Mouse (Mus musculus) layer of hippocampus, adult 9-10 months (tissue): ENCODE data around the gene Hoxd4.

Experiments
- DNase-seq: peaks from one replicate; pipeline ENCODE4 v3.0.0; 2022; ENCODE audit warnings: low spot score

Gene Hoxd4

GRCm38 (mm10) chr2:74746298-74746921, 34.7 kb downstream of the Hoxd4 start:
- no peak for DNase-seq

GRCm38 (mm10) chr2:74747006-74747405, 35.3 kb downstream of the Hoxd4 start:
- no peak for DNase-seq

GRCm38 (mm10) chr2:74747661-74748141, 36.0 kb downstream of the Hoxd4 start:
- no peak for DNase-seq

- no peak for DNase-seq
Observed at GRCm38 (mm10) chr2:74748436-74748995, 36.8 kb downstream of the Hoxd4 start.

DNA sequence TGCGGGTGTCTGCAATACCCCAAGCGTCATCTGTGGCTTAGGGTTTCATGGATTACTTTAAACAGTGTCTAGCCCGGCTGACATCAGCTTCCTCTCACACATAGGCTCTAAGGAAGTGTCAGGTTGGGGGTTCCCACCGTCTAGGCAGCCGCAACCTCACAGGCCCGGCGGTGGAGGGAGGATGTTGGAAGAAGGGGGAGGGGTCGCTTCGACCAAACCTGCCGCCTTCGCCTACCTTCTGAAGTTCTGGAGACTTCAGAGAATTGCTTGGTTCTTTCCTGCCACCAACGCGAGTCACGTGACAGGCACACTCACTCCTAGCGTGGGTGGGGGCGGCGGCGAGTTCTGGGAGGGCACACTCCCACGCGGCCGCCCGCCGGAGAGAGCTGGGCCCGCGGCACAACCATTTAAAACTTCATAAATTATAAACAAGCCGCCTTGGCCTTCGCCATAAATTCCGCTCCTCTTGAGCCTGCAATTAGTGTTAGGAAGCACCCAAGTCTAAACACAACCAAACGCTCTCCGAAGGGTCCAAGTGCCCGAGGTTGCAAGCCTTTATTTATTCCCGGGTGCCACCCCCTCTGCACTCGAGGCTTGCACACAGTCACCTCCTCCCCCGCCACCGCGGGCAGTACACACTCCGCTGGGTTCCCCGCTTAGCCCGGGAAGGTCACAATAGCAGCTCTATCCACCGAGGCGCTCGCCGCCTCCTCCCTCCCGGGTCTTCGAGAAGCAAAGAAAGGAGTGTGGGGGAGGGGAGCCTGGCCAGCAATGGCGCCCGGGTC, 37.8 kb downstream of the Hoxd4 start:
- no peak for DNase-seq

DNA sequence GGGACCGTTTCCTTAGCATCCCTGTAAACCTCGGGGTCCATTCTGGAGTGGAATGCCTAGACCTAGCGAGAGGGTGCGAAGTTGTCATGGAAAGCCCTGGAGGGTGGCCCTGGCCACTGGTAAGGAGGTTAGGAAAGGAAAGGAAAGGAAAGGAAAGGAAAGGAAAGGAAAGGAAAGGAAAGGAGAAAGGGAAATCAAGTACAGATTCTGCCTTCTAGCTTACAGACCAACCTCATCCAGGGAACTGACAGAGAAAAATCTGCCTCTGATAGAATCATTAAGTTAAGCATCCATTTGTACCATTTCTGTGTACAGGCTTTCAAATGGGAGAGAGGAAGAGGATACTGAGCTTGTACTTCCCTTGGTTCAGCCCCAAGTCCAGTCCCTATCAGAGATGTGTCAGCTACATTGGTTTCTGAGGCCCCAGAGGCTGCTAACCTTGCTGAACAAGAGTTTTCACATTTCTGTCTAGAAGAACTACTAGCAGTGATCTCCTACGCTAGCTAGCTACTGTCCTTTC, 39.1 kb downstream of the Hoxd4 start:
- DNase-seq, result no peak

DNA sequence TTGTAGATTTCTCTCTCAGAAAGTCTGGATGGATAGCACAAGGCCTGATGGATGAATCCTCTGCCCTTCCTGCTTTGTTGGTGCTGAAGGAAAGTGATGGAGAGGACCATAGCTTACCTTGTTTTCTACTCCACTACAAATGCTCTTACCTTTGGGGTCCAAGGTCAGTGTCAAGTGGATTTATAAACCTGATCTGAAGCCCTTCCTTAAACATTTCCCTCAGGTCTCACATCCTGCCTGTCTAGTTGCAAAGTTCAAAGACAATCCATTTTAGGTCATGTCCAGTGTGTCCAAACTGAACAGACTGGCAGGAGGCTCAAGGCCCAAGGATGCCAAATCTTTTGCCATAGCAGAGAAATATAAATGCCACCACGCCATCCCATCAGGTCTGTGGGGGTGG, 40.1 kb downstream of the Hoxd4 start:
- DNase-seq, result no peak

DNA sequence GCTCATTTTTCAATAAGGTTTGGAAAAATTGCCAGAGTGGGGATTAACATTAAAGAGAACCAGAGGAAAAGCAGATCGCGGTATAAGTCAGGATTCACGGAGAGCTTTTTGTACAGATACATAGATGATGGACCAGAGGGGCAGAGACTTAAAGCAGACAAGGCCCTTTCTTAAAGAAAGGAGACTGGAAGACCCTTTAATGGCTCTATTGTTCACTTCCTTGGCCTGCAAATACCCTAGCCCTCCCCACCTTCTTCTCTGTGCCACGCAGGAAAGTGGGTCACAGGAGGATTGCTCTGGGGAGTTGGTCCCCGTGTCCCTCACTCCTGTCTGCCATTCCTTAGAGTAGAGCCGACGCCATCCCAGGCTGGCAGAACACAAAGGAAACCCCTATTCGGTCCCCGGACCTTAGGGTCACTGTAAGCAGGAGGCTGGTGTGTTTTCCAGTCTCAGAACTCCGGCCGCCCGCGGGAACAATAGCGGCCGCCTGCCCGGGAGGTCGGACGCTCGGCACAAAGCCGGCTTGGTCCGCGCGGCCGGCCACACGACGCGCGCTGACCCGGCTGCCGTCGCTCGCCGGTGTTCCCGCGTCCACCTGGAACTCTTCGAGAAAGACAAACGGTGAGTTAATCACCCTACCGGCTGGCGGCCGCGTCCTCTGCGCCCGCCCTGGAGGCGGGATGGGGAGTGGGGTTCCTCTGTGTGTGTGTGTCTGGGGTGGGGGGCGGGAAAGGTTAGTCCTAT, 40.9 kb downstream of the Hoxd4 start:
- DNase-seq, result no peak

GRCm38 (mm10) chr2:74753175-74753523, 41.4 kb downstream of the Hoxd4 start:
- DNase-seq, result no peak

DNA sequence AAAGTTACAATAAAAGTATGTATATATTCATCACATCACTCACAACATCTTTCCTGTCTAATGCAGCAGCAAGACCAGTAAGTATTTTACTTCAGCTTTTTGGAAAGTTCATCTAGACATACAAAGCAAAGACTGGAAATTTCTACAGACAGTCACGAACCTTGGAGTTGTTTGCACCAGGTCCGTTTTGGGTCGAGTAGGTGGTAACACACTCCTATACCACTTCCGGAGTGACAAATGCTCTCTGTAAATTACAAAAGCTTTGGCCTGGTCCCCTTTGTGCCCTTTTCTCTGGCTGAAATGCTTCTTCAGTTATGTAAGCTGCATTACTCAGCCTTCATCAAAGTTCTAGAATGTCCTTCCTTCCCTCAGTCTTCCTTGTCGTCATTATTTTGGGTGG, 42.0 kb downstream of the Hoxd4 start:
- no peak for DNase-seq

GRCm38 (mm10) chr2:74760146-74760545, 48.4 kb downstream of the Hoxd4 start:
- DNase-seq, result no peak

DNA sequence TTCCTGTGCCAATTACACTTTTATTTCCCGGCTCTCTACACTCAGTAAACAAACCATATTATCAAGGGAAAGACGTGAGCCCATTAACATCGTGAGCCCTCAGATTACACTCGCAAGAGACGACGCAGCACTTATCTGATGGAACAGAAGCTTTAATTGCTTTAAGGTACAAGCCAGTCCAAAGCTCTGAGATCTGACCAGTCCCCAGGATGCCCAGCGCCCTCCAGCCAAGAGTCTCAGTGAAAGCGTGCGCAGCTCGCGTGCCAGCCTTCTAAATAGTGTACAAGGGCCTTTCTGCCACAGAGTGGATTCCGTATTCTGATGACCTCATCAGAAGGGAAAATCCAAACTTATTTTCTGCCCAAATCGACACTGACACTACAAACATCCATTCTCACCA, 50.2 kb downstream of the Hoxd4 start:
- DNase-seq, result no peak

DNA sequence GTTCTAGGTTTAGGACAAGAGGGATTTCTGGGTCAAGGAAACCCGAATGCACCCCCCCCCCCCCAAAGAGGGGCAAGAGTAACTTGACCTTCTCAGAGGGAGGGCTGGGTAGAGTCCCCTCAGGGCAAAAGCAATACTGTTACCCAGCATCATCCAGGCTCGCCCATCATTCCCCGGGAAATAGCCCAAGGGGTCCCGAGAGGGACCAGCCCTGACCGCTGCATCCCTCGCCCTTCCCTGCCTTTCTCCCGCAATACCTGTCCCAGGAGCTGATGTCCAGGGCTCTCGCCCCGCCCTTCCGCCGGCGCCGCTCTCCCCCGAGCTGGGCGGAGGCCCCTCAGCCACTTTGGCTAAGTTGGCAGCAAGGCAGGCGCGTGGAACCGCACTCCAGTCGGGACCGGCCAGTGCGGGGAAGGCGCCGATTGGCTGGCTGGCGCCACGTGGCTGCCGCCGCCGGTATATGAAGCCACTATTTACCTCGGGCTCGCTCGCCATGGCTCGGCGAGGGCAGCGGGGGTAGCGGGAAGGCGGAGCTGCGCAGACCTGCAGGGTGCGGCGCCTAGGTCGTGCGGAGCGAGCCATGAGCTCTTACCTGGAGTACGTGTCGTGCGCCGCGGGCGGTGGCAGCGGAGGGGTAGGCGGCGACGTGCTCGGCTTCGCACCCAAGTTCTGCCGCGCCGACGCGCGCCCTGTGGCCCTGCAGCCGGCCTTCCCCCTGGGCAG, 51.0 kb downstream of the Hoxd4 start, which contains the start of gene Hoxd1:
Hoxd1 (plus strand) TSS at position 459 of the 723 bp plus-strand sequence.
- no peak for DNase-seq

- DNase-seq, result no peak
Observed at GRCm38 (mm10) chr2:74763245-74763735, 51.6 kb downstream of the Hoxd4 start.

GRCm38 (mm10) chr2:74763976-74764375, 52.2 kb downstream of the Hoxd4 start:
- no peak for DNase-seq

GRCm38 (mm10) chr2:74774359-74774758, 62.6 kb downstream of the Hoxd4 start:
- no peak for DNase-seq

DNA sequence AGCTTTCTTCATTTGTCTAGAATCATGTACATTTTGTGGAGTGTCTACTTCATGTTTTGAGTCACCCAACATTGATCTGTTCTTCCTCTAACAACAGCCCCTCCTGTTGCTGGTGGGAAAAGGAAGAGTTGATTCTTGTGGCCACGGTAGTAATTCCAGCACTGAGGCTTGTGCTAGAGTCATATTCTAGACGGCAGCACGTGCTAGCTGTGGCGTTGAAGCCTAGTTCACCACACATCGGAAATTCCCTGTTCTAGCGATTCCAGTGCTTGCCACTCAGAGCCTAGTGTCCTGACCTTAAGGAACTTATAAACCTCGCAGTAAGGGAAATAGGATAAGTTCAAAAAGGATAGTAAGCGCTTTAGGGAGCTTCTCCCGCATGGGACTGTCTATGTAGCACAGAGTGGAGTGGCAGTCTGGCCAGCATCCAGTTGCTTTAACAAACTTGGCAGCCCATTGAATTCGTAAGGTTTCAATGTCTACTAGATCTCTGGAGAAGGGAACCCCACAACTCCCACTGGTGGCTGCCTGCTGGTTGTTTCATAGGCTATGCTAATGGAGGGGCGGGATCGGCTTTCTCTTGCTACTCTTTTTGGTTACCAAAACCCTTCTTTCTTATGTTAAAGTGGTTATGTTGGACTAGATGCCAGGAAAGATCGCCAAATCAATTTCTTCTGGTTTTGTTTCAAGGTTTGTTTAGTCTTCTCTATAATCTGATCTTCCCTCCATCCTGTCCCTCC, 66.0 kb downstream of the Hoxd4 start:
- DNase-seq, result no peak
